Comparison of ENCODE assay signal across 21 mouse cellular contexts in genomic region chr8:26363616-26364015, GRCm38 (mm10).
"Had no signal": no experiment of that assay in that cellular context is flagged by ENCODE, and none has a peak within 500 bp of the region (broad histone marks: within the 10 kb centered on the region; RNA-seq: fewer than 3 reads in every experiment).

No protein-coding gene starts in this region.

- H3K9ac ChIP-seq: limb, embryonic 13.5 days; liver, embryonic 13.5 days; midbrain, embryonic 12.5 days; midbrain, embryonic 15.5 days; neural tube, embryonic 12.5 days; neural tube, embryonic 15.5 days had no signal

- H3K9me3 ChIP-seq: limb, embryonic 13.5 days; liver, embryonic 13.5 days; midbrain, embryonic 12.5 days; midbrain, embryonic 15.5 days; neural tube, embryonic 12.5 days; neural tube, embryonic 15.5 days had no signal

- H3K27ac ChIP-seq: kidney, postnatal 0 days; layer of hippocampus, adult 2 months; limb, embryonic 13.5 days; liver, embryonic 13.5 days; macrophage; midbrain, embryonic 12.5 days; midbrain, embryonic 15.5 days; neural tube, embryonic 12.5 days; neural tube, embryonic 15.5 days; stomach, postnatal 0 days had no signal

- H3K27me3 ChIP-seq: limb, embryonic 13.5 days; liver, embryonic 13.5 days; midbrain, embryonic 12.5 days; midbrain, embryonic 15.5 days; neural tube, embryonic 12.5 days; neural tube, embryonic 15.5 days had no signal

- H3K4me3 ChIP-seq: layer of hippocampus, adult 2 months; limb, embryonic 13.5 days; liver, embryonic 13.5 days; midbrain, embryonic 12.5 days; midbrain, embryonic 15.5 days; neural tube, embryonic 12.5 days; neural tube, embryonic 15.5 days had no signal

- H3K36me3 ChIP-seq: limb, embryonic 13.5 days; liver, embryonic 13.5 days; midbrain, embryonic 12.5 days; midbrain, embryonic 15.5 days; neural tube, embryonic 12.5 days; neural tube, embryonic 15.5 days had no signal

- ATAC-seq: intestine, postnatal 0 days; midbrain, embryonic 15.5 days had no signal

- H3K4me1 ChIP-seq: liver, embryonic 13.5 days; midbrain, embryonic 12.5 days; midbrain, embryonic 15.5 days; neural tube, embryonic 12.5 days; neural tube, embryonic 15.5 days had no signal

- H3K4me2 ChIP-seq: limb, embryonic 13.5 days; liver, embryonic 13.5 days; midbrain, embryonic 12.5 days; midbrain, embryonic 15.5 days; neural tube, embryonic 12.5 days; neural tube, embryonic 15.5 days had no signal

- DNase-seq: kidney, adult 2 months; kidney, postnatal 25 days; layer of hippocampus, postnatal 36 days; left cerebral cortex, postnatal 4 days; liver, embryonic 13.5 days; right cerebral cortex, adult 18-20 months; right cerebral cortex, postnatal 14 days; right cerebral cortex, postnatal 4 days; thymus, adult 2 months; thymus, postnatal 14 days; thymus, postnatal 4 days had no signal
